Mouse (Mus musculus) kidney, adult 2 months (tissue): ENCODE measurements around the gene Gnl1. TPM values are rescaled to one million over a fixed set of nuclear protein-coding genes. Genes with fewer than 3 reads are reported as not detected.
"Not testable (repeated sequence)": the region's sequence is repeated elsewhere in the genome, so short reads cannot be mapped to it uniquely, and the experiment has no call there.

ENCODE experiments used
- DNase-seq: peaks from one replicate; pipeline ENCODE4 v3.0.0; 2021
- H3K27ac ChIP-seq: fragments of 200-500 bp; 2 replicates; pipeline ENCODE4 v1.5.1; 2012; ENCODE audit warnings: low read depth, low read length, control low read depth, inconsistent platforms; ENCODE audit not compliant: insufficient read depth
- H3K27me3 ChIP-seq: fragments of 200-500 bp; replicated peaks from 2 replicates; pipeline ENCODE4 v1.6.1; 2012; ENCODE audit warnings: mild to moderate bottlenecking, moderate library complexity, low read length, inconsistent platforms; ENCODE audit not compliant: control insufficient read depth, insufficient read depth
- H3K36me3 ChIP-seq: fragments of 200-500 bp; 2 replicates; pipeline ENCODE4 v1.6.1; 2012; ENCODE audit warnings: mild to moderate bottlenecking, moderate library complexity, low read length, inconsistent platforms; ENCODE audit not compliant: control insufficient read depth, insufficient read depth
- H3K4me1 ChIP-seq: fragments of 200-500 bp; 2 replicates; pipeline ENCODE4 v1.6.1; 2011; ENCODE audit warnings: low read length; ENCODE audit not compliant: control insufficient read depth, insufficient read depth
- H3K4me3 ChIP-seq: fragments of 200-500 bp; 2 replicates; pipeline ENCODE4 v1.5.1; 2011; ENCODE audit warnings: mild to moderate bottlenecking, low read depth, low read length, control low read depth; ENCODE audit not compliant: insufficient read depth
- CTCF ChIP-seq: fragments of 200-500 bp; conservative IDR thresholded peaks from 2 replicates; pipeline ENCODE4 v1.5.1; 2011; ENCODE audit warnings: low read depth, mild to moderate bottlenecking, control low read depth, low read length, moderate library complexity, mixed read lengths; ENCODE audit not compliant: insufficient read depth, insufficient read length
- POLR2A ChIP-seq: fragments of 200-500 bp; IDR thresholded peaks from one replicate; pipeline ENCODE4 v1.6.1; 2011; ENCODE audit warnings: low read depth, low read length, control low read depth
- WGBS: fragments of 180-500 bp; shearing (Covaris S2); methylation state at CpG from one replicate; pipeline ENCODE4 v1.1.7; 2018; 5-methylcytosine and 5-hydroxymethylcytosine counted together
- polyA plus RNA-seq: library from polyadenylated mRNA; depleted of rRNA; stranded (reverse); fragments of >200 nt; gene quantifications from 2 replicates; pipeline ENCODE4 v1.2.3, GENCODE M21; 2012

Gnl1 gene
- polyA plus RNA-seq, 1 experiment, result 23.8 TPM

DNA sequence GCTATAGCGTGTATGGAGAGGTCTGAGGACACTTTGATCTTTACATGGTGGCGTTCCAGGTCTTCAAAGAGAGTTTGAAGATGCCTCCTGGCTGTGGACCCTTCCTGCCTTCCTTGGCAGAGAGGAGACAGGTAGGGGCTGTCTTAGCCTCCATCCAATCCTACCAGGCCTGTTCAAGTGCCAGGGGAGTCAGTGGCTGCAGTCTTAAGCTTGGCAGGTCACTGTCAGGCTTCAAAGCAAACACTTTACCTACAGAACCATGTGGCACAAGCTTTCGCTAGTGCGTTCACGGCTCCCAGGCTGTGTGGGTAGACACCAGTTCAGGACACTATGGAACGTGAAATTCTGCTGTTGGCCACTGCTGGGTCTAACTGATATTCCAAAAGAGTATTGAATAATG lies 43.3 kb downstream of the Gnl1 start:
- H3K27me3 ChIP-seq, result no peaks in the 10 kb centered on the region
- TF ChIP-seq CTCF, result no peak
- TF ChIP-seq POLR2A, result no peak
- no peaks in the 10 kb centered on the region for H3K36me3 ChIP-seq
- no peak for DNase-seq
- H3K4me3 ChIP-seq, result no peak overlapping the region
- WGBS, result 93% methylated on average over 6 of the region's 6 CpGs
- peak overlapping the region; percentile 4; the same call in 1 of the 2 replicates for H3K27ac ChIP-seq
- H3K4me1 ChIP-seq, result no peaks in the 10 kb centered on the region; the same call in 1 of the 2 replicates

DNA sequence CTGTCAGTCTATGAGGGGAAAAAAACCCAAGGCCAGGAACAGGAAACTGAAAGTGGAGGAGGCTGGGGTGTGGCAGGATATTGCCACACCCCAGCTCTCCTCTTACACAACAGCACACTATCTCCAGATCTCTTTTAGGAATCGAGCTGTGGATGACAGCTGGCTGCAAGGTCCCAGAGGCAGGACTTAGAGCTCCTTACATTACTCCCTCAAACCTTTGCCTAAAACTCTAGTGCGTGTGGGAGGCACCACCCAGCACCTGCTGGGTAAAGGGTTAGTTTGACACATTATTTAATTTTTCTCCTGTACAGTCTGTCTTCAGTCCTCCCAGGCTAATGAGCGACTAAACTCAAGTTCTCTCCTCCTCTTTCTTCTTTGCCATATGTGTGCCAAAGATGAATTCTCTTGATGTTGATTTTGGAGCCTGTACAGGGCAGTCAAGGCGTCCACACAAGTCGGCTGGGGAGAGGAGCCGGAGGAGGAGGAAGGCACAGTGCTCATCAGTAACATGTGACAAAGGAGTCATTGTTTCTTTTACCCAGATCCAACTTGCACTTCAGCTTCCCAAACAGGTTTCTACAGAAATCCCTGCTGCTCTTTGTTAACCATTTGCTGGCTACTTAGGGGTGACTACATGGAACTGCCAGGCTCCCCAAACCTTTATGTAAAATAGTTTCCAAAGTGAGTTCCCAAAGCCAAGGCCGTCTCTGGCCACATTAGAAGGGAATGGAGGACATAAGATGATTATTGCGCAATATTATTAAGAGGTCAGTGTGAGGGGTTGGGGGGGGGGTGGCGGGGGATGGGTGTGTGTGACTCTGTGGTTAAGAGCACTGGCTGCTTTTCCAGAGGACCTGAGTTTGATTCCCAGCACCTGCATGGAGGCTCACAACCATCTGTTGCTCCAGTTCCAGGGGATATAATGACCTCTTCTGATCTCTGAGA lies 44.3 kb downstream of the Gnl1 start:
- 43% methylated on average over 9 of the region's 9 CpGs for WGBS
- Histone ChIP-seq H3K4me1 (no peaks in the 10 kb centered on the region; the same call in 1 of the 2 replicates), H3K27ac (peak overlapping the region; percentile 71), H3K36me3 (no peaks in the 10 kb centered on the region), H3K4me3 (no peak overlapping the region), H3K27me3 (no peaks in the 10 kb centered on the region)
- TF ChIP-seq CTCF, result no peak
- no peak for TF ChIP-seq POLR2A
- DNase-seq, result peak; percentile 73

DNA sequence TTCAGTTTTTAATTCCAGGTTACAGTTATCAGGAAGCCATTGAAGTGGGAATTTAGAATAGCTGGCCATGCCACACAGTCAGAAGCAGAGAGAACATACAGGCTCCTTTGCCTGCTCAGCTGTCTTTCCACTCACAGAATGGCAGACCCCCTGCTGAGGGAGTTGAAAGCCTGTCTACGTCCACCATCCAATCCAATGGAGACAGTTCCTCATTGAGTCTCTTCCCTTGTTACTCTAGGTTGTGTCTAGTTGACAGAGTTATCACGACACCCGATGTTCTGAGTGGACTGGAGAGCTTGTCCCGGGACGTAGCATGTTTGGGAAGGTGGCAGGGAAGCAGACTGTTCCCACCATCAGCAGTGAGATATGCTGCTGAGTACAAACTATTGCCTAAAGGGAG lies 45.5 kb downstream of the Gnl1 start:
- no peak overlapping the region for H3K27ac ChIP-seq
- no peak for DNase-seq
- H3K4me3 ChIP-seq, result no peak overlapping the region
- no peaks in the 10 kb centered on the region for H3K36me3 ChIP-seq
- TF ChIP-seq POLR2A, result no peak
- TF ChIP-seq CTCF, result no peak
- H3K27me3 ChIP-seq, result no peaks in the 10 kb centered on the region
- WGBS, result 84% methylated on average over 5 of the region's 5 CpGs
- no peaks in the 10 kb centered on the region; the same call in 1 of the 2 replicates for H3K4me1 ChIP-seq

DNA sequence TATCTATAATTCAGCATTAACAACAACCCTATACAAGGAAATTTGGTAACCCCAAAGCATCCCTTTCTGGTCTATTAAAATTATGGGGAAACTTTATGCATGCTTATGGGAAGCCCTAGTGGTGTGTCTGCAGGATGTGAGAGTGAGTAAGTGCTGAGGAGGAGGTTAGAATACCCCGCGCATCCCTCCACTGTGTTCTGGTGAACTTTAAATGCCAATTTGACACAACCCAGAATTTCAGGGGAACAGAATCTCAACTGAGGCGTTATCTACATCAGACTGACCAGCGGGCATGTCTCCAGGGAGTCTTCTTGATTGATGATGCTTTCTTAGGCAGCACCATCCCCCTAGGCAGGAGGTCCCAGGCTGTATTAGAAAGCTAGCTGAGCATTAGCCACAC lies 46.2 kb downstream of the Gnl1 start:
- DNase-seq, result no peak
- Histone ChIP-seq H3K4me1 (no peaks in the 10 kb centered on the region; the same call in 1 of the 2 replicates), H3K4me3 (no peak overlapping the region), H3K27me3 (no peaks in the 10 kb centered on the region), H3K36me3 (no peaks in the 10 kb centered on the region), H3K27ac (no peak overlapping the region)
- WGBS, result 72% methylated on average over 4 of the region's 4 CpGs
- TF ChIP-seq CTCF (no peak), POLR2A (no peak)

DNA sequence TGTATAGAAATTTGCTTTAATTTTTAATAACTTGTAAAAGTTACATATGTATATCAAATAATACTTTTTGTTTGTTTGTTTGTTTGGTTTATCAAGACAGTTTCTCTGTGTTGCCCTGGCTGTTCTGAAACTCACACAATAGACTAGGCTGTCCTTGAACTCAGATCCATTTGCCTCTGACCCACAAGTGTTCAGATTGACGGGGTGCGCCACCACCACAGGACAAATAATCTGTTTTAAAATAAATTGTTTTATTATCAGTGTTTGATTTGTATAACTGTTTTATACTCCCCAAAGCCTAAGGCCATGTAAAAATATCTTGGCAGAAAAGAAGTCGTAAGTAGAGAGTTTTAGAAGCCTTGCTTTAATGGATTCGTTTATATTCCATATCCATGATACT lies 48.0 kb downstream of the Gnl1 start:
- Histone ChIP-seq H3K27ac (no peak overlapping the region), H3K4me3 (no peak overlapping the region), H3K27me3 (no peaks in the 10 kb centered on the region), H3K36me3 (no peaks in the 10 kb centered on the region), H3K4me1 (no peaks in the 10 kb centered on the region)
- DNase-seq, result no peak
- TF ChIP-seq CTCF (no peak), POLR2A (no peak)
- WGBS, result 88% methylated on average over 4 of the region's 4 CpGs

DNA sequence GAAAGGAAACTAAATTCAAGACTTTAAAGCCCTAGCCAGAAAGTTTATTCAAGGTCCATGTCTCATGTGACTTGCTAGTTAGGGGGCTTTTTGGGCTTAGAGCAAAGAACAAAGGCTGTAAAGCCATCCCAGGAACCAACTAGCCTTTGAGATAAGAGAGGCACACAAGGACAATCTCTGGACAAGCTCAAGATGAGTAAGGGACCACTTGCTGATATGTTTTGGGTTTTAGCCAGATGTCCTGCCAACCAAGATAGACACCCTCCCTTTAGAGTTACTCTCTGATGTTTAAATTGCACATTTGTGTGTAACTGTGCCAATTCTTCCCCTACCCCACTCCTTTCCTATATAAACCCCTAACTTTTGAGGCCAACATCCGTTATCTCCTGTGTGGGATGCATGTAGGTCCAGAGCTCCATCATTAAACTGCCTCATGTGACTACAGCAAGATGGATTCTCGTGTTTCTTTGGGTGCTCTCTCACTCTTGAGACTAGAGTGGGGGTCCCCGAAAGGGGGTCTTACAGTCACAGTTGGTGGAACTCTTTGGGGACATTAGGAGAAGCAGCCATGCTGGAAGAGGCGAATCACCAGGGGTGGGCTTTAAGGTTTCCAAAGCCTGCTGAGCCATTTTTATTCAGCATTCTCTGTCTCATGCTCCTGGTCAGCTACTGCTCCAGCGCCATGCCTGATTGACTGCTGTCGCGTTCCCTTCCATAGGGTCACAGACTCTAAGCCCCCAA lies 49.4 kb downstream of the Gnl1 start:
- WGBS, result 79% methylated on average over 7 of the region's 7 CpGs
- no peak for DNase-seq
- Histone ChIP-seq H3K4me1 (no peaks in the 10 kb centered on the region), H3K4me3 (no peak overlapping the region), H3K27ac (no peak overlapping the region), H3K36me3 (no peaks in the 10 kb centered on the region), H3K27me3 (no peaks in the 10 kb centered on the region)
- TF ChIP-seq CTCF (no peak), POLR2A (no peak)

DNA sequence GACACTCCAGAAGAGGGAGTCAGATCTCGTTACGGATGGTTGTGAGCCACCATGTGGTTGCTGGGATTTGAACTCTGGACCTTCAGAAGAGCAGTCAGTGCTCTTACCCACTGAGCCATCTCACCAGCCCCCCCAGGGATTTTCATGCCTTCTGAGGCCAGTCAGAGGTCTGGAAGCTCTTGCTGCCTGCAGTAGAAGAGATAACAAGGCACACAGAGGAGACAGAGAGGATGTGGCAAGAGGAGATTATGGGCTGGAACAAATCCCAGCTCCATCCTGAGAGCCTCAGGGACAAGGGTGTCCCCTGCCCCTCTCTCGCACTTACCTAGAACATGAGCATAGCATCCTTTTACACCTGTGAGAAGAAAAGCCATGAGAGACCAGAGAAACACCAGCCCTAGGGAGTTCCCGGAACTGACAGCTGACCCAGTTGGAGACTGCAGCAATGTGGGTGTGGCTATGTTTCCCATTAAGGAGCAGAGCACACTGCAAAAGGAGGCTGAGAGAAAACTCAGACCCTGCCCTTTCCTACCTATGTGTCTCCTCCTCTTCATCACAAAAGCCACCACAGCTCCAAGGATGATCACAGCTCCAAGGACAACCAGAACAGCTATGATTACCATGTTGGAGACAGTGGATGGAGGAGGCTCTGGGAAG lies 50.5 kb downstream of the Gnl1 start:
- WGBS, result 69% methylated on average over 4 of the region's 4 CpGs
- H3K4me3 ChIP-seq, H3K27ac ChIP-seq, H3K36me3 ChIP-seq, H3K27me3 ChIP-seq, H3K4me1 ChIP-seq: not testable (repeated sequence)
- DNase-seq, result peak; percentile 65

DNA sequence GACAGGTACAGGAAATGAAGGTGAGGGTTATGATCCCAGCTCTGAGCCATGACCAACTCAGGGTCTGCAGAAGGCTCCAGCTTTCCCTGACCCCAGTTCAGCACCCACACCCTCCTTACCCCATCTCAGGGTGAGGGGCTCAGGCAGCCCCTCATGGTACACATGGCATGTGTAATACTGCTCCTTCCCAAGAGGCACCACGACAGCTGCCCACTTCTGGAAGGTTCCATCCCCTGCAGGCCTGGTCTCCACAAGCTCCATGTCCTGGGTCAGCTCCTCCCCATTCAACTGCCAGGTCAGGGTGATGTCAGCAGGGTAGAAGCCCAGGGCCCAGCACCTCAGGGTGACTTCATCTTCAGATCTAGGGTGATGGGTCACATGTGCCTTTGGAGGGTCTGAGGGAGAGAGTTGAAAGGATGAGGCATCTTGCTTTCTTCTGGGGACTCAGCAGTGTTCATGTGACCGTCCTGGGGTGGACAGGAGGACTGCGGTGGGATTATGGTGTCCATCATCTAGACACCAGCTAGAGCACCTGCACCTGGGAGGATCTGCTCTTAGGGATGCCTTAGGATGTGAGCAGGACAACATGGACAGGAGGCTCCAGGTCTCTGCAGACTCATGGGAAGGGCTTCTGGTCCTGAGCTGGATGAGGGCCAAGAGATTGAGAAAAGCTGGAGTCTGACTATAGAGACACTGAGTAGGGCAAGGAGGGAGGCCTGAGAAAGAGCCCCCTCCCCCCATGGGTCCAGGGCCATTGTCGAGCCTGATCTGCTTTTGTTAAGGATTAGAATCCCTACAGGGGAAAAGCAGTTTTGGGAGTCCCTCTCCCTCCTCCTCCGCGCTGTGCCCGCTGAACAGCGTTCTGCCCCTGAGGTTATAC lies 51.3 kb downstream of the Gnl1 start:
- not testable (repeated sequence) for H3K4me1 ChIP-seq, H3K36me3 ChIP-seq, H3K27ac ChIP-seq, H3K27me3 ChIP-seq, DNase-seq
- H3K4me3 ChIP-seq, result peak overlapping the region; percentile 51
- WGBS, result 47% methylated on average over 8 of the region's 8 CpGs
